Mouse (Mus musculus): ENCODE data around the gene Slc39a11. TPM values are rescaled to one million over a fixed set of nuclear protein-coding genes. Genes with fewer than 3 reads are reported as not detected.

Slc39a11 gene
- polyA plus RNA-seq, 1 experiment from 2014 or later, result 56.6 TPM

- no peak overlapping the region for H3K4me3 ChIP-seq (ENCODE audit: low read depth, low read length)
- H3K9ac ChIP-seq (ENCODE audit: low read length), result no peak overlapping the region
- H3K4me1 ChIP-seq (replicated peaks; ENCODE audit: control insufficient read depth, insufficient read depth), result no peaks in the 10 kb centered on the region
- H3K27me3 ChIP-seq (ENCODE audit: control insufficient read depth, insufficient read depth, low read length), result no peaks in the 10 kb centered on the region
- DNase-seq (ENCODE audit: low spot score) (no peak), ATAC-seq (ENCODE audit: low FRiP score, low TSS enrichment) (no peak)
- TF ChIP-seq CTCF (IDR thresholded peaks at IDR 0.05; ENCODE audit: low read depth), result no peak
- no peak for TF ChIP-seq EP300 (optimal IDR thresholded peaks at IDR 0.05)
- WGBS, result 67% methylated on average over 20 of the region's 20 CpGs
- H3K27ac ChIP-seq (replicated peaks), result no peak overlapping the region
- H3K4me2 ChIP-seq (replicated peaks; ENCODE audit: low read depth), result no peak overlapping the region
- no peaks in the 10 kb centered on the region for H3K36me3 ChIP-seq (ENCODE audit: control insufficient read depth, insufficient read depth, low read length)
- no peaks in the 10 kb centered on the region for H3K9me3 ChIP-seq (ENCODE audit: control insufficient read depth, low read length)
Observed at GRCm38 (mm10) chr11:113521469-113522190, 128.2 kb downstream of the Slc39a11 start.

GRCm38 (mm10) chr11:113520851-113521461, 128.9 kb downstream of the Slc39a11 start:
- ATAC-seq (ENCODE audit: low FRiP score, low TSS enrichment) (no peak), DNase-seq (ENCODE audit: low spot score) (no peak)
- Histone ChIP-seq H3K4me2 (replicated peaks; ENCODE audit: low read depth) (no peak overlapping the region), H3K9ac (ENCODE audit: low read length) (no peak overlapping the region), H3K36me3 (ENCODE audit: control insufficient read depth, insufficient read depth, low read length) (no peaks in the 10 kb centered on the region), H3K4me1 (replicated peaks; ENCODE audit: control insufficient read depth, insufficient read depth) (no peaks in the 10 kb centered on the region), H3K9me3 (ENCODE audit: control insufficient read depth, low read length) (no peaks in the 10 kb centered on the region), H3K4me3 (ENCODE audit: low read depth, low read length) (no peak overlapping the region), H3K27ac (replicated peaks) (no peak overlapping the region), H3K27me3 (ENCODE audit: control insufficient read depth, insufficient read depth, low read length) (no peaks in the 10 kb centered on the region)
- WGBS, result 63% methylated on average over 17 of the region's 17 CpGs
- no peak for TF ChIP-seq CTCF (IDR thresholded peaks at IDR 0.05; ENCODE audit: low read depth)
- no peak for TF ChIP-seq EP300 (optimal IDR thresholded peaks at IDR 0.05)

- no peak for DNase-seq (ENCODE audit: low spot score)
- no peak overlapping the region for H3K27ac ChIP-seq (replicated peaks)
- no peak overlapping the region for H3K4me2 ChIP-seq (replicated peaks; ENCODE audit: low read depth)
- WGBS, result 71% methylated on average over 8 of the region's 8 CpGs
- no peaks in the 10 kb centered on the region for H3K9me3 ChIP-seq (ENCODE audit: control insufficient read depth, low read length)
- no peak overlapping the region for H3K9ac ChIP-seq (ENCODE audit: low read length)
- H3K27me3 ChIP-seq (ENCODE audit: control insufficient read depth, insufficient read depth, low read length), result no peaks in the 10 kb centered on the region
- no peak overlapping the region for H3K4me3 ChIP-seq (ENCODE audit: low read depth, low read length)
- no peaks in the 10 kb centered on the region for H3K4me1 ChIP-seq (replicated peaks; ENCODE audit: control insufficient read depth, insufficient read depth)
- ATAC-seq (ENCODE audit: low FRiP score, low TSS enrichment), result no peak
- TF ChIP-seq EP300 (optimal IDR thresholded peaks at IDR 0.05) (no peak), CTCF (IDR thresholded peaks at IDR 0.05; ENCODE audit: low read depth) (no peak)
- no peaks in the 10 kb centered on the region for H3K36me3 ChIP-seq (ENCODE audit: control insufficient read depth, insufficient read depth, low read length)
Observed at GRCm38 (mm10) chr11:113520373-113520772, 129.5 kb downstream of the Slc39a11 start.

- 85% methylated on average over 7 of the region's 7 CpGs for WGBS
- Histone ChIP-seq H3K4me2 (replicated peaks; ENCODE audit: low read depth) (no peak overlapping the region), H3K9me3 (ENCODE audit: control insufficient read depth, low read length) (no peaks in the 10 kb centered on the region), H3K4me3 (ENCODE audit: low read depth, low read length) (no peak overlapping the region), H3K9ac (ENCODE audit: low read length) (no peak overlapping the region), H3K36me3 (ENCODE audit: control insufficient read depth, insufficient read depth, low read length) (no peaks in the 10 kb centered on the region), H3K27me3 (ENCODE audit: control insufficient read depth, insufficient read depth, low read length) (no peaks in the 10 kb centered on the region), H3K4me1 (replicated peaks; ENCODE audit: control insufficient read depth, insufficient read depth) (no peaks in the 10 kb centered on the region), H3K27ac (replicated peaks) (no peak overlapping the region)
- DNase-seq (ENCODE audit: low spot score) (no peak), ATAC-seq (ENCODE audit: low FRiP score, low TSS enrichment) (no peak)
- TF ChIP-seq EP300 (optimal IDR thresholded peaks at IDR 0.05) (no peak), CTCF (IDR thresholded peaks at IDR 0.05; ENCODE audit: low read depth) (no peak)
Observed at GRCm38 (mm10) chr11:113519973-113520372, 129.9 kb downstream of the Slc39a11 start.

GRCm38 (mm10) chr11:113518176-113518575, 131.7 kb downstream of the Slc39a11 start:
- TF ChIP-seq CTCF (IDR thresholded peaks at IDR 0.05; ENCODE audit: low read depth), result no peak
- no peak for TF ChIP-seq EP300 (optimal IDR thresholded peaks at IDR 0.05)
- no peak overlapping the region for H3K27ac ChIP-seq (replicated peaks)
- WGBS, result 72% methylated on average over 7 of the region's 7 CpGs
- no peaks in the 10 kb centered on the region for H3K4me1 ChIP-seq (replicated peaks; ENCODE audit: control insufficient read depth, insufficient read depth)
- H3K4me2 ChIP-seq (replicated peaks; ENCODE audit: low read depth), result no peak overlapping the region
- no peak overlapping the region for H3K9ac ChIP-seq (ENCODE audit: low read length)
- H3K27me3 ChIP-seq (ENCODE audit: control insufficient read depth, insufficient read depth, low read length), result no peaks in the 10 kb centered on the region
- H3K36me3 ChIP-seq (ENCODE audit: control insufficient read depth, insufficient read depth, low read length), result no peaks in the 10 kb centered on the region
- no peak for ATAC-seq (ENCODE audit: low FRiP score, low TSS enrichment)
- H3K4me3 ChIP-seq (ENCODE audit: low read depth, low read length), result no peak overlapping the region
- DNase-seq (ENCODE audit: low spot score), result no peak
- H3K9me3 ChIP-seq (ENCODE audit: control insufficient read depth, low read length), result no peaks in the 10 kb centered on the region

- Histone ChIP-seq H3K27ac (replicated peaks) (no peak overlapping the region), H3K9me3 (ENCODE audit: control insufficient read depth, low read length) (no peaks in the 10 kb centered on the region), H3K4me2 (replicated peaks; ENCODE audit: low read depth) (no peak overlapping the region), H3K4me1 (replicated peaks; ENCODE audit: control insufficient read depth, insufficient read depth) (no peaks in the 10 kb centered on the region), H3K4me3 (ENCODE audit: low read depth, low read length) (no peak overlapping the region), H3K9ac (ENCODE audit: low read length) (no peak overlapping the region), H3K27me3 (ENCODE audit: control insufficient read depth, insufficient read depth, low read length) (no peaks in the 10 kb centered on the region), H3K36me3 (ENCODE audit: control insufficient read depth, insufficient read depth, low read length) (no peaks in the 10 kb centered on the region)
- TF ChIP-seq EP300 (optimal IDR thresholded peaks at IDR 0.05) (no peak), CTCF (IDR thresholded peaks at IDR 0.05; ENCODE audit: low read depth) (no peak)
- no peak for DNase-seq (ENCODE audit: low spot score)
- ATAC-seq (ENCODE audit: low FRiP score, low TSS enrichment), result no peak
- WGBS, result 87% methylated on average over 10 of the region's 10 CpGs
Observed at GRCm38 (mm10) chr11:113516156-113516555, 133.7 kb downstream of the Slc39a11 start.
